Mouse (Mus musculus): ENCODE data around the gene Il9r.

DNA sequence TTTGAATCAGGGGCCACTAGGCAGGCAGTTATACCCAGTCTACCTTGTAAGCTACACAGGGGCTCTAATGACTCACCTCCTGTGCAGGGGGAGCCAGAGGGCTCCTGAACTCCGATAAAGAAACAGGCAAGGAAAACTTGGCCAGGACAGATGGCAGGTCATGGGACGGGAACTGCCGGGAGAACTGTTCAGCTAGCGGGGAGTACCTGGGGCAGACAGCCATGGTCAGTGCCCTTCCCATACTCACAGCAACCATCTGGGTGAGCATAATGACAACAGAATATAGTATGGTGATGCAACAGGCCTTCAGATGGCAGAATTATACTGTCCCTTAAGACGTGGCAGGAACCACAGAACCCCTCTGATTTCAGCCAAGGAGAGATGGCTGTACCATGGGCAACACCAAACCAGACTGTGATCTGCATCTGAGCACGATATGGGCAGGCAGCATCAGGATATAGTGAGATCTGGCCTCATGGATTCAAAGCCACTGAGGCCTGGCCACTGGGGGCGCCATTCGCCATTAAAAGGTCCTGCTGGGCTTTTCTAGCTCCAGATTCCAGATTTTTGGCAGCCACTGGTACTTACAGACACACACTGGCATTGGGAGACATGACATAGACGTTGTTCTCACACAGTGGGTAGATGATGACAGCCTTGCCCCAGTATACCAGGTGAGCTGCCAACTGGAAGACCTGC is 36.8 kb upstream of the Il9r start:
- no peak for TF ChIP-seq GATA1 (IDR thresholded peaks at IDR 0.05; ENCODE audit: borderline replicate concordance, low read length)
- TF ChIP-seq FLI1 (IDR thresholded peaks at IDR 0.05; ENCODE audit: low read length) = no peak
